Comparison of ENCODE assay signal across 21 mouse cellular contexts in genomic region chr6:72373184-72373583, GRCm38 (mm10). TPM values are rescaled to one million over a fixed set of nuclear protein-coding genes. Genes with fewer than 3 reads are reported as not detected.
DNase-seq lines count a peak whose midpoint lies in the region; ATAC-seq and TF ChIP-seq lines count a peak whose summit lies in the region.
"Had no signal": no experiment of that assay in that cellular context is flagged by ENCODE, and none has a peak within 500 bp of the region (broad histone marks: within the 10 kb centered on the region; RNA-seq: fewer than 3 reads in every experiment).

No protein-coding gene starts in this region.

- TF ChIP-seq CTCF in kidney, adult 2 months (conservative IDR thresholded peaks at IDR 0.05; ENCODE audit: insufficient read depth, insufficient read length, low read depth, low read length), result no peak
- TF ChIP-seq CTCF in lung, postnatal 0 days (IDR thresholded peaks at IDR 0.05), result no peak

- H3K4me1 ChIP-seq in heart, embryonic 11.5 days (ENCODE audit: control insufficient read depth, insufficient read depth, low read length), result peaks cover 20% of the 10 kb centered on the region
- peaks cover 9% of the 10 kb centered on the region for H3K4me1 ChIP-seq in kidney, adult 2 months (ENCODE audit: control insufficient read depth, insufficient read depth, low read length)
- H3K4me1 ChIP-seq in lung, embryonic 15.5 days, result peaks cover 34% of the 10 kb centered on the region
- peaks cover 18% of the 10 kb centered on the region; the same call in 1 of the 2 replicates for H3K4me1 ChIP-seq in lung, postnatal 0 days (ENCODE audit: insufficient read depth, low read depth, low read length)
- H3K4me1 ChIP-seq: forebrain, embryonic 15.5 days; midbrain, embryonic 15.5 days had no signal

- no peak for DNase-seq in heart, postnatal 25 days (ENCODE audit: low spot score)
- peak; percentile 73 for DNase-seq in kidney, adult 2 months
- no peak for DNase-seq in kidney, postnatal 10 days
- no peak for DNase-seq in lung, postnatal 10 days
- peak; percentile 81 for DNase-seq in lung, postnatal 0 days (ENCODE audit: low spot score)
- no peak for DNase-seq in gastrocnemius, postnatal 10 days
- DNase-seq: adrenal gland, postnatal 10 days; cerebellum, adult 9-10 months; gastrocnemius, postnatal 25 days; kidney, adult 18-20 months; right cerebral cortex, postnatal 25 days; thymus, postnatal 25 days had no signal

- no peak overlapping the region for H3K4me2 ChIP-seq in heart, embryonic 11.5 days
- H3K4me2 ChIP-seq in lung, embryonic 15.5 days, result no peak overlapping the region
- no peak overlapping the region for H3K4me2 ChIP-seq in lung, postnatal 0 days (replicated peaks; ENCODE audit: low read depth, low read length)
- H3K4me2 ChIP-seq: embryonic facial prominence, embryonic 13.5 days; forebrain, embryonic 15.5 days; midbrain, embryonic 15.5 days had no signal

- 0 out of 2 replicates have a peak overlapping the region, but pooled peaks have one; percentile 10 for H3K27ac ChIP-seq in heart, embryonic 11.5 days (ENCODE audit: low read depth, low read length)
- no peak overlapping the region; the same call in 1 of the 2 replicates for H3K27ac ChIP-seq in kidney, adult 2 months (ENCODE audit: insufficient read depth, low read depth, low read length)
- H3K27ac ChIP-seq in lung, embryonic 15.5 days, result peak overlapping the region; percentile 59
- H3K27ac ChIP-seq in lung, postnatal 0 days (ENCODE audit: low read length), result peak overlapping the region; percentile 72
- H3K27ac ChIP-seq: embryonic facial prominence, embryonic 13.5 days; forebrain, embryonic 15.5 days; hindbrain, postnatal 0 days; liver, embryonic 14.5 days; midbrain, embryonic 15.5 days had no signal

- no peaks in the 10 kb centered on the region for H3K27me3 ChIP-seq in heart, embryonic 11.5 days (ENCODE audit: control insufficient read depth, insufficient read depth, low read length)
- H3K27me3 ChIP-seq in kidney, adult 2 months (replicated peaks; ENCODE audit: control insufficient read depth, insufficient read depth, low read length), result no peaks in the 10 kb centered on the region
- no peaks in the 10 kb centered on the region for H3K27me3 ChIP-seq in lung, embryonic 15.5 days
- H3K27me3 ChIP-seq in lung, postnatal 0 days (replicated peaks; ENCODE audit: insufficient read depth, low read length), result no peaks in the 10 kb centered on the region
- H3K27me3 ChIP-seq: embryonic facial prominence, embryonic 13.5 days; forebrain, embryonic 15.5 days; midbrain, embryonic 15.5 days had no signal

- no peak overlapping the region for H3K4me3 ChIP-seq in heart, embryonic 11.5 days (ENCODE audit: low read depth, low read length)
- no peak overlapping the region for H3K4me3 ChIP-seq in kidney, adult 2 months (ENCODE audit: insufficient read depth, low read depth, low read length)
- no peak overlapping the region for H3K4me3 ChIP-seq in lung, embryonic 15.5 days
- no peak overlapping the region for H3K4me3 ChIP-seq in lung, postnatal 0 days (ENCODE audit: low read depth, low read length)
- H3K4me3 ChIP-seq: embryonic facial prominence, embryonic 13.5 days; forebrain, embryonic 15.5 days; midbrain, embryonic 15.5 days had no signal

- TF ChIP-seq POLR2A in kidney, adult 2 months (IDR thresholded peaks at IDR 0.05; ENCODE audit: low read depth, low read length), result no peak

- TF ChIP-seq EP300 in lung, postnatal 0 days (IDR thresholded peaks at IDR 0.05), result peak; percentile 24; the same call in 1 of the 2 replicates

- no peak for ATAC-seq in heart, embryonic 11.5 days (replicated peaks; ENCODE audit: insufficient number of reproducible peaks, low FRiP score, low TSS enrichment)
- no peak for ATAC-seq in lung, embryonic 15.5 days (ENCODE audit: borderline replicate concordance, extremely low read depth, low FRiP score, low TSS enrichment)
- peak; percentile 69 for ATAC-seq in lung, postnatal 0 days
- ATAC-seq: activated CD4-positive, CD25-positive, alpha-beta regulatory T cell, adult 4 months; forebrain, embryonic 15.5 days; hindbrain, postnatal 0 days; midbrain, embryonic 15.5 days had no signal

- intact Hi-C loops in heart, postnatal 25 days (cut with DNase I), result no loop called here

- H3K36me3 ChIP-seq in heart, embryonic 11.5 days (ENCODE audit: control insufficient read depth, insufficient read depth, low read length), result no peaks in the 10 kb centered on the region
- H3K36me3 ChIP-seq in kidney, adult 2 months (ENCODE audit: control insufficient read depth, insufficient read depth, low read length), result no peaks in the 10 kb centered on the region
- H3K36me3 ChIP-seq in lung, embryonic 15.5 days, result no peaks in the 10 kb centered on the region
- H3K36me3 ChIP-seq in lung, postnatal 0 days (ENCODE audit: insufficient read depth, low read length), result no peaks in the 10 kb centered on the region
- H3K36me3 ChIP-seq: embryonic facial prominence, embryonic 13.5 days; forebrain, embryonic 15.5 days; midbrain, embryonic 15.5 days had no signal

- no peak overlapping the region for H3K9ac ChIP-seq in heart, embryonic 11.5 days (ENCODE audit: low read depth, low read length)
- no peak overlapping the region for H3K9ac ChIP-seq in lung, embryonic 15.5 days
- H3K9ac ChIP-seq in lung, postnatal 0 days (replicated peaks; ENCODE audit: low read depth), result no peak overlapping the region
- H3K9ac ChIP-seq: embryonic facial prominence, embryonic 13.5 days; forebrain, embryonic 15.5 days; liver, embryonic 14.5 days; midbrain, embryonic 15.5 days had no signal

- no peaks in the 10 kb centered on the region for H3K9me3 ChIP-seq in heart, embryonic 11.5 days (replicated peaks; ENCODE audit: control insufficient read depth, low read length)
- no peaks in the 10 kb centered on the region for H3K9me3 ChIP-seq in lung, embryonic 15.5 days
- no peaks in the 10 kb centered on the region for H3K9me3 ChIP-seq in lung, postnatal 0 days (ENCODE audit: low read length)
- H3K9me3 ChIP-seq: embryonic facial prominence, embryonic 13.5 days; forebrain, embryonic 15.5 days; G1E; midbrain, embryonic 15.5 days had no signal

- 84% methylated on average over 4 of the region's 4 CpGs for WGBS in heart, embryonic 11.5 days (ENCODE audit: insufficient replicate concordance)
- WGBS in kidney, adult 2 months, result 34% methylated on average over 4 of the region's 4 CpGs
- 57% methylated on average over 4 of the region's 4 CpGs for WGBS in lung, embryonic 15.5 days
- 61% methylated on average over 4 of the region's 4 CpGs for WGBS in lung, postnatal 0 days

RNA-seq across cellular contexts. Expression of gene Rnf181, which starts 6.4 kb away (rescaled TPM):
- 95.4 and 107 TPM in 2 replicates for polyA plus RNA-seq in heart, embryonic 11.5 days (2014; fragmentation: Nextera tagmentation; extraction: Ambion mirVana)
- 10 to 100 TPM; 33.9 to 41.2 TPM for total RNA-seq in heart, postnatal 25 days (2021)
- 176 and 192 TPM in 2 replicates for polyA plus RNA-seq in kidney, adult 2 months (2012; rRNA removed)
- polyA plus RNA-seq in lung, embryonic 15.5 days (2015; fragmentation: Nextera tagmentation; extraction: Ambion mirVana), result 130 and 137 TPM in 2 replicates
- polyA plus RNA-seq in lung, postnatal 0 days (2015; fragmentation: Nextera tagmentation; extraction: Ambion mirVana), result 202 and 208 TPM in 2 replicates
- 10 to 100 TPM; 35.9 to 36.6 TPM for total RNA-seq in gastrocnemius, postnatal 10 days (2021)

RNA-seq across cellular contexts. Expression of gene Vamp5, which starts 7.1 kb away (rescaled TPM):
- 55.3 and 59.2 TPM in 2 replicates for polyA plus RNA-seq in heart, embryonic 11.5 days (2014; fragmentation: Nextera tagmentation; extraction: Ambion mirVana)
- total RNA-seq in heart, postnatal 25 days (2021), result 10 to 100 TPM; 56.3 to 59.6 TPM
- 48.7 and 60.1 TPM in 2 replicates for polyA plus RNA-seq in kidney, adult 2 months (2012; rRNA removed)
- 34.5 and 37.5 TPM in 2 replicates for polyA plus RNA-seq in lung, embryonic 15.5 days (2015; fragmentation: Nextera tagmentation; extraction: Ambion mirVana)
- 80.5 and 83.3 TPM in 2 replicates for polyA plus RNA-seq in lung, postnatal 0 days (2015; fragmentation: Nextera tagmentation; extraction: Ambion mirVana)
- 10 to 100 TPM; 49.1 to 50.0 TPM for total RNA-seq in gastrocnemius, postnatal 10 days (2021)

RNA-seq across cellular contexts. Expression of gene Vamp8, which starts 17.3 kb away (rescaled TPM):
- 137 and 142 TPM in 2 replicates for polyA plus RNA-seq in heart, embryonic 11.5 days (2014; fragmentation: Nextera tagmentation; extraction: Ambion mirVana)
- 10 to 100 TPM; 72.2 to 74.1 TPM for total RNA-seq in heart, postnatal 25 days (2021)
- 368 and 453 TPM in 2 replicates for polyA plus RNA-seq in kidney, adult 2 months (2012; rRNA removed)
- polyA plus RNA-seq in lung, embryonic 15.5 days (2015; fragmentation: Nextera tagmentation; extraction: Ambion mirVana), result 179 and 194 TPM in 2 replicates
- polyA plus RNA-seq in lung, postnatal 0 days (2015; fragmentation: Nextera tagmentation; extraction: Ambion mirVana), result 608 and 656 TPM in 2 replicates
- 10 to 100 TPM; 60.9 to 64.7 TPM for total RNA-seq in gastrocnemius, postnatal 10 days (2021)

RNA-seq across cellular contexts. Expression of gene Tmem150a, which starts 17.9 kb away (rescaled TPM):
- 14.8 and 15.1 TPM in 2 replicates for polyA plus RNA-seq in heart, embryonic 11.5 days (2014; fragmentation: Nextera tagmentation; extraction: Ambion mirVana)
- total RNA-seq in heart, postnatal 25 days (2021), result 10 to 100 TPM; 18.0 to 21.1 TPM
- 171 and 189 TPM in 2 replicates for polyA plus RNA-seq in kidney, adult 2 months (2012; rRNA removed)
- polyA plus RNA-seq in lung, embryonic 15.5 days (2015; fragmentation: Nextera tagmentation; extraction: Ambion mirVana), result 12.1 and 12.2 TPM in 2 replicates
- 17.6 and 25.7 TPM in 2 replicates for polyA plus RNA-seq in lung, postnatal 0 days (2015; fragmentation: Nextera tagmentation; extraction: Ambion mirVana)
- total RNA-seq in gastrocnemius, postnatal 10 days (2021), result 10 to 100 TPM in 1 of 2 experiments, 1 to 10 TPM in 1; 8.0 to 14.0 TPM

RNA-seq across cellular contexts. Expression of gene 0610030E20Rik, which starts 26.1 kb away (rescaled TPM):
- 12.9 and 17.4 TPM in 2 replicates for polyA plus RNA-seq in heart, embryonic 11.5 days (2014; fragmentation: Nextera tagmentation; extraction: Ambion mirVana)
- 10 to 100 TPM in 1 of 2 experiments, 1 to 10 TPM in 1; 9.4 to 10.1 TPM for total RNA-seq in heart, postnatal 25 days (2021)
- 15.1 and 15.2 TPM in 2 replicates for polyA plus RNA-seq in kidney, adult 2 months (2012; rRNA removed)
- polyA plus RNA-seq in lung, embryonic 15.5 days (2015; fragmentation: Nextera tagmentation; extraction: Ambion mirVana), result 27.4 and 28.2 TPM in 2 replicates
- 23.0 and 24.2 TPM in 2 replicates for polyA plus RNA-seq in lung, postnatal 0 days (2015; fragmentation: Nextera tagmentation; extraction: Ambion mirVana)
- total RNA-seq in gastrocnemius, postnatal 10 days (2021), result 10 to 100 TPM; 12.5 to 15.6 TPM

Comparison
In these comparisons a context has a peak if more than half of its experiments do, and no peak if none do; other contexts are left out.
1. DNase-seq: peak in kidney, adult 2 months (single experiment) and lung, postnatal 0 days (single experiment); none in heart, postnatal 25 days (single experiment), kidney, postnatal 10 days (single experiment), lung, postnatal 10 days (single experiment) and gastrocnemius, postnatal 10 days (single experiment).